Mouse (Mus musculus) heart, postnatal 4 days (tissue): ENCODE results near the gene Ltc4s. TPM values are rescaled to one million over a fixed set of nuclear protein-coding genes. Genes with fewer than 3 reads are reported as not detected.

Experiments used
- DNase-seq: peaks from one replicate; pipeline ENCODE4 v3.0.0; 2021
- total RNA-seq, 2 experiments: library from RNA; stranded (reverse); gene quantifications; 2 replicates each; pipeline ENCODE4 v1.2.3; 2021

Ltc4s gene
- total RNA-seq, 2 experiments from 2014 or later: 2.0 to 2.7 TPM

- DNase-seq: no peak
Observed at GRCm38 (mm10) chr11:50245269-50245668, 6.9 kb upstream of the Ltc4s start.

- DNase-seq: no peak
Observed at GRCm38 (mm10) chr11:50243926-50244325, 5.5 kb upstream of the Ltc4s start.

- no peak for DNase-seq
Observed at GRCm38 (mm10) chr11:50240235-50240911, 2.0 kb upstream of the Ltc4s start.

GRCm38 (mm10) chr11:50238821-50239791 is 690 bp upstream of the Ltc4s start:
- no peak for DNase-seq

- no peak for DNase-seq
Observed at GRCm38 (mm10) chr11:50236937-50237835, 1.2 kb downstream of the Ltc4s start.

GRCm38 (mm10) chr11:50236540-50236936 is 1.9 kb downstream of the Ltc4s start:
- DNase-seq: peak; percentile 92

GRCm38 (mm10) chr11:50234606-50235005 is 3.8 kb downstream of the Ltc4s start:
- no peak for DNase-seq

- DNase-seq: no peak
Observed at GRCm38 (mm10) chr11:50233993-50234392, 4.4 kb downstream of the Ltc4s start.

GRCm38 (mm10) chr11:50233022-50233421 is 5.4 kb downstream of the Ltc4s start:
- DNase-seq: no peak

GRCm38 (mm10) chr11:50231411-50231810 is 7.0 kb downstream of the Ltc4s start:
- peak; percentile 69 for DNase-seq

- no peak for DNase-seq
Observed at GRCm38 (mm10) chr11:50230481-50231304, 7.7 kb downstream of the Ltc4s start.

GRCm38 (mm10) chr11:50229252-50229910 is 9.0 kb downstream of the Ltc4s start:
- DNase-seq: peak; percentile 66

- no peak for DNase-seq
Observed at GRCm38 (mm10) chr11:50228772-50229171, 9.6 kb downstream of the Ltc4s start.

GRCm38 (mm10) chr11:50227736-50228135 is 10.7 kb downstream of the Ltc4s start:
- DNase-seq: no peak

- no peak for DNase-seq
Observed at GRCm38 (mm10) chr11:50227226-50227625, 11.2 kb downstream of the Ltc4s start.

GRCm38 (mm10) chr11:50226406-50226805 is 12.0 kb downstream of the Ltc4s start:
- no peak for DNase-seq

GRCm38 (mm10) chr11:50225611-50226378 is 12.6 kb downstream of the Ltc4s start:
- peak; percentile 57 for DNase-seq

- peak; percentile 88 for DNase-seq
Observed at GRCm38 (mm10) chr11:50224671-50225530, 13.5 kb downstream of the Ltc4s start.
